Mouse (Mus musculus): Measurements from ENCODE around the gene Tbc1d23. TPM values are rescaled to one million over a fixed set of nuclear protein-coding genes. Genes with fewer than 3 reads are reported as not detected.

The Tbc1d23 gene
- total RNA-seq (2014; rRNA removed) (66.1 and 78.3 TPM in 2 replicates), polyA plus RNA-seq (2015; fragmentation: Nextera tagmentation; extraction: Ambion mirVana) (31.3 and 36.9 TPM in 2 replicates)

DNA sequence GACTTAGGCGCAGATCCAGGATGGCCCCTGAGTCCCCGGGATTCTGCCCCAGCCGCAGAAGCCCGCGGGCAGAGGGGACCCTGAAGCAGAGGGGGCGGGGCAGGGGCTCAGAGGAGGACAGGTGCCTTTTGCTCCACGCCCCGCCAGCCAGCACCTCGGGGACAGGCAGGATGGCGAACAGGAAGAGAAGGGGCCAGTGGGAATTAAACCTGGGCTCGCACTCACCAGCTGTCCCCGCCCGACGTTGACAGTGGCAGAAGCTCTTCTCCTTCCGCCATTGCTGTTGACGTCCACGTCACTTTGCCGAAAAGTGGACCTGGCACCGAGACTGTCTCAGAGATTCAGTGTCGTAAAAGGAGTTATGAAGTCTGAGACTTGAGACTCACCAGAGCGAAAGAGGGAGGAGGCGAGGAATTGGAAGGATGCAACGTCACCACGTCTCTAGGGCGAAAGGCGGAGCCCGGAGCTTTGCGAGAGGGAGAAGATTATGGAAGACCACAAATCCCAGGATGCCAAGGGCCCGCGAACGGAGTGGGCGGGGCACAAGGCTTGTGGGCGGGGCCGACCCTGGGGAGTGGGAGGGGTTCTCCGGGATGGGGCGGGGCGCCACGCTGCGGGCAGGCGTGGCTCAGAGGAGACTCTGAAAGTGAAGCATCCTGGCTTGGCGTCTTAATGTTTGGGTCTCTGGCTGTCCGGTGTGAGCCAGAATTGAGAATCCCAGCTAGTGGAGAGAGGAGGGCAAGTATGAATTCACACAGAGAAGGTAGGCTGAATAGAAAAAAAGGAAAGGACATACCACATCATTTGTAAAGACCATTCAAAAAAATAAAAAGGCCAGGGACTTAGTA lies at the start of gene Tbc1d23:
Gene Tbc1d23, minus strand, starts transcription at position 416 of the 848 bp plus-strand sequence.
- no peaks in the 10 kb centered on the region for H3K27me3 ChIP-seq (ENCODE audit: insufficient read depth, low read length)
- H3K4me2 ChIP-seq (ENCODE audit: low read depth, low read length, poor library complexity, severe bottlenecking): peak within 1 kb of the TSS; percentile 69
- peak; percentile 99 for DNase-seq (ENCODE audit: low spot score)
- H3K27ac ChIP-seq (ENCODE audit: low read depth, low read length): peak within 1 kb of the TSS; percentile 77
- WGBS: under 1% methylated on average over 42 of the region's 42 CpGs
- no peaks in the 10 kb centered on the region for H3K36me3 ChIP-seq (ENCODE audit: insufficient read depth, low read length)
- no peak for TF ChIP-seq CTCF (IDR thresholded peaks at IDR 0.05)
- H3K4me1 ChIP-seq (ENCODE audit: insufficient read depth, low read length): peaks cover 4% of the 10 kb centered on the region
- H3K9me3 ChIP-seq (ENCODE audit: low read length): no peaks in the 10 kb centered on the region
- peak within 1 kb of the TSS; percentile 98 for H3K4me3 ChIP-seq (ENCODE audit: low read depth, low read length)
- peak within 1 kb of the TSS; percentile 89 for H3K9ac ChIP-seq (replicated peaks; ENCODE audit: low read length, poor library complexity, severe bottlenecking)
- peak; percentile 99 for ATAC-seq (ENCODE audit: low FRiP score)

DNA sequence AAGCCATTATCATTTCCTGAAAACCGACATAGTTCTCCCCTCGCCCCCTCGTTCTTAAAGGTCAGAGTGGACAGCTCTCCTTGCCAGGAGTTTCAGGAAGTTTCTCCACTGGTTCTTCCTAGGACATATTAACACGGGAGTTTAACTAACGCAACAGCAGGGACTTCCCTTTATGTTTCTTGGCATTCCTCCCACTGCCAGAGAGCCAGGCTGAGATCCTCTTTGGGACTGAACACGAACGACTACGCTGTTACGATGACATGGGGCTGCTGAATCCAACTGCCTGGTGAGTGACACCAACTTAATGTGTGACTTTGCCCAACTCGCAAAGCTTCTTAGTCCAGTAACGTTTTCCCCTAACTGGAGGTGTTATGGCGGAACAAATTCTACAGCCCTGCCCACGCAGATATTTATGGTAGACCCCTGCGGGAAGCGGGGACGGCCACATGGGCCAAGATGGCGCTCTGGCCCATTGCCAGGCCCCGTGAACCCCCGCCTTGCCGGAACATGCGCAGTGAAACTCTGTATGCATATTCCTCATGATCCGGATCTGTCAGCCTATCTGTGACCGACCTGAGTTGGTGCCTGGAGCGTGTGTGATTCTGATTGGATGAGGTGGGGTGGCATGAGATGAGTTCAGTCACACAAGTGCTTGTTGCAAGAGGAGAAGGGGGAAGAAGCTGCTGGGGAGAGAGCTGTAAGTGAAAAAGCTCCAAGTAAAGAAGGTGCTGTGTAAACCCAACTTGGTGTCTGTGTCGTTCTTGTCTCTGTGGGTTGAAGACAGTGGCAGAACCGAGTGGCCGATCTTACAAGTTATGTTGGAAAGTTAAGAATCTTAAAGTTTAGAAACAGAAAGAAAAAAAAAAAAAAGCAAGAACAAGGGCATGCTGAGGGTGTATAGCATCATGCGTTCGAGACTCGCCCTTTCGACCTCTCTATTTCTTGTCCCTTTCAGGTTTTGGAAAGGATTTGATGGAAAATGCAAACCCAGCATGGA lies 49.2 kb upstream of the Tbc1d23 start:
- no peak overlapping the region for H3K4me3 ChIP-seq (ENCODE audit: low read depth, low read length)
- no peaks in the 10 kb centered on the region for H3K9me3 ChIP-seq (ENCODE audit: low read length)
- no peak overlapping the region for H3K27ac ChIP-seq (ENCODE audit: low read depth, low read length)
- H3K27me3 ChIP-seq (ENCODE audit: insufficient read depth, low read length): no peaks in the 10 kb centered on the region
- H3K4me2 ChIP-seq (ENCODE audit: low read depth, low read length, poor library complexity, severe bottlenecking): no peak overlapping the region
- H3K36me3 ChIP-seq (ENCODE audit: insufficient read depth, low read length): no peaks in the 10 kb centered on the region
- no peak overlapping the region for H3K9ac ChIP-seq (replicated peaks; ENCODE audit: low read length, poor library complexity, severe bottlenecking)
- no peaks in the 10 kb centered on the region for H3K4me1 ChIP-seq (ENCODE audit: insufficient read depth, low read length)
- 87% methylated on average over 31 of the region's 31 CpGs for WGBS
- ATAC-seq (ENCODE audit: low FRiP score) (no peak), DNase-seq (ENCODE audit: low spot score) (no peak)
- no peak for TF ChIP-seq CTCF (IDR thresholded peaks at IDR 0.05)

DNA sequence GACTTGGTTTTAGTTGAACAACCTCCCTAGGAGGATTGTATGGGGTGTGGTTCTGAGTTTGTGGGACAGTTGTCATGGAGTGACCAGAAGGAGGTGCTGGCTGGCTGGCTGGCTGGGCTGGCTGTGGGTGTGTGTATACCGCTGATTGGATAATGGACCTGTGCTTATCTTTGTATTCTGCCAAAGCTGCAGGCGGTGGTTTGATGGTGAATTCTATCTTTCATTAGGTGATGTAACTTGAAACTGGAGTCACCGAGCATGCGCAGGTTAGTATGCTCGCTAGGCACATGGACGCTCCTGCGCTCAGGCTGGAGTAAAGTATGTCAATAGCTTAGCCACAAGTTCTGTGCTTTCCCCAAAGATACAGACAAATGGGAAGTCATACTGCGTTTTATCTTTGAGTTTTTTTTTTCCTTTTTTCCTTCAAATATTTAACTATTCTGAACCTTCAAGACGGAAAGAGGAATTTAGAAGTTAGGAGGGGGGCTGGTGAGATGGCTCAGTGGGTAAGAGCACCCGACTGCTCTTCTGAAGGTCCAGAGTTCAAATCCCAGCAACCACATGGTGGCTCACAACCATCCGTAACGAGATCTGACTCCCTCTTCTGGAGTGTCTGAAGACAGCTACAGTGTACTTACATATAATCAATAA lies 47.8 kb upstream of the Tbc1d23 start:
- H3K9ac ChIP-seq (replicated peaks; ENCODE audit: low read length, poor library complexity, severe bottlenecking): no peak overlapping the region
- H3K4me3 ChIP-seq (ENCODE audit: low read depth, low read length): no peak overlapping the region
- H3K36me3 ChIP-seq (ENCODE audit: insufficient read depth, low read length): no peaks in the 10 kb centered on the region
- no peaks in the 10 kb centered on the region for H3K4me1 ChIP-seq (ENCODE audit: insufficient read depth, low read length)
- H3K9me3 ChIP-seq (ENCODE audit: low read length): no peaks in the 10 kb centered on the region
- 93% methylated on average over 10 of the region's 12 CpGs for WGBS
- no peaks in the 10 kb centered on the region for H3K27me3 ChIP-seq (ENCODE audit: insufficient read depth, low read length)
- no peak overlapping the region for H3K27ac ChIP-seq (ENCODE audit: low read depth, low read length)
- ATAC-seq (ENCODE audit: low FRiP score) (no peak), DNase-seq (ENCODE audit: low spot score) (no peak)
- H3K4me2 ChIP-seq (ENCODE audit: low read depth, low read length, poor library complexity, severe bottlenecking): no peak overlapping the region
- TF ChIP-seq CTCF (IDR thresholded peaks at IDR 0.05): no peak

DNA sequence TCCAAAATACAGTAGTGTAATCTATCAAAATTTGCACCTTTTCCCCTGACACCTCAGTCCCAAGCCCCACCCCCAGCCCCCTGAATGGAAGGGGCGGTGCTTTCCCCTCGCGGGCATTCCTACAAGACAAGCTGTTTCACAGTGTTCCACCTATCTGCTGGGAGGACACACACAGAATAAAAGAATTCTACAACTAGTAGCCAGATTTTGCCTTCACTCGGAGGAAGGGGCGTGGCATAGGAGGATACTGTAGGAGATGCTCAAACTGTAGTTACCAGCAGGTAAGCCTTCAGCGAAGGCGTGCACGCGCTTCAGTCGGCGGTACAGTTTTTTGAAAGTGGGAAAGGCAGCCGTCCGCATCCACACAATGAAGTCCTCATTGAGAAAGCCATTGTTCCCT lies 38.4 kb upstream of the Tbc1d23 start:
- 95% methylated on average over 13 of the region's 13 CpGs for WGBS
- H3K9ac ChIP-seq (replicated peaks; ENCODE audit: low read length, poor library complexity, severe bottlenecking): no peak overlapping the region
- TF ChIP-seq CTCF (IDR thresholded peaks at IDR 0.05): no peak

DNA sequence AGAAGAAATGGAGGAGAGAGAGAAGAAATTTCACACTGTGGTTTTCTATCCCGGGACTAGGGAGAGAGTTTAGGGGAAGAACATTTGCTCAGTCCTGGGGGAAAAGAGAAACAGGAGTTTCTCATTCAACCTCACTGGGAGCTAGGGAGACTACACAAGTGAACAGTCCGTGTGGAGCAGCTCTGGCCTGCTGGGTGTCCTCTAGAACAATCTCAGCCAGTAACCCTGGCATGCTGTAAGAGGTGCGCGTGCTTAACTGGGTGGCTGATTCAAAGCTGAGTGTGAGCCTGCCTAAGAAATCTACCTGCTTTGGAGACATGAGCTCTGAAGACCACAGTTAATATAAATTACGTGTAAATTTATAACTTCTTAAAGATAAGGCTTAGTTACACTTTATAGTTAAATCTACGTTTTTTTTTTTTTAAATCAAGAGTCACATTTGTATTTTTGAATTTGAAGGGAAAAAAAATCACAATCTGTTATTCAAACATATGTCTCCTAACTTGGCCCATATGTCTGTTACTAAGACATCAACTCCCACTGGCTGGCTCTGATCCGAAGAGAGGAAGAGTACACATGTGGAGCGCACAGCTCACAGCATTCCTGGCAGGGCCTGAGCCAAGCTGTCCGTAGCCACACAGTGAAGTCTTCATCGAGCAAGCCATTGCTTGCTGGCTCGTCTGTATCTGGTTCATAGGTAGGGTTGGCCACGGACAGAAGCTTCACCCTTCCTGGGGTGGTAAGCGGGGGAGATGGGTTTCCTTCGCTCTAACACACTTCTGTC lies 36.9 kb upstream of the Tbc1d23 start:
- Histone ChIP-seq H3K9me3 (ENCODE audit: low read length) (no peaks in the 10 kb centered on the region), H3K4me1 (ENCODE audit: insufficient read depth, low read length) (no peaks in the 10 kb centered on the region), H3K9ac (replicated peaks; ENCODE audit: low read length, poor library complexity, severe bottlenecking) (no peak overlapping the region), H3K27me3 (ENCODE audit: insufficient read depth, low read length) (no peaks in the 10 kb centered on the region), H3K27ac (ENCODE audit: low read depth, low read length) (no peak overlapping the region), H3K4me2 (ENCODE audit: low read depth, low read length, poor library complexity, severe bottlenecking) (no peak overlapping the region), H3K36me3 (ENCODE audit: insufficient read depth, low read length) (no peaks in the 10 kb centered on the region), H3K4me3 (ENCODE audit: low read depth, low read length) (no peak overlapping the region)
- ATAC-seq (ENCODE audit: low FRiP score) (0 out of 2 replicates have a peak, but pooled peaks have one; percentile 25), DNase-seq (ENCODE audit: low spot score) (peak; percentile 58)
- TF ChIP-seq CTCF (IDR thresholded peaks at IDR 0.05): no peak
- 86% methylated on average over 14 of the region's 14 CpGs for WGBS

More for the DNA sequence above, 38.4 kb upstream of the Tbc1d23 start:
- Histone ChIP-seq H3K36me3 (ENCODE audit: insufficient read depth, low read length) (no peaks in the 10 kb centered on the region), H3K9me3 (ENCODE audit: low read length) (no peaks in the 10 kb centered on the region), H3K4me3 (ENCODE audit: low read depth, low read length) (no peak overlapping the region), H3K27me3 (ENCODE audit: insufficient read depth, low read length) (no peaks in the 10 kb centered on the region), H3K4me1 (ENCODE audit: insufficient read depth, low read length) (no peaks in the 10 kb centered on the region), H3K27ac (ENCODE audit: low read depth, low read length) (no peak overlapping the region), H3K4me2 (ENCODE audit: low read depth, low read length, poor library complexity, severe bottlenecking) (no peak overlapping the region)
- no peak for DNase-seq (ENCODE audit: low spot score)
- no peak for ATAC-seq (ENCODE audit: low FRiP score)
